Mouse (Mus musculus): Measurements from ENCODE around the gene Ryr1. TPM values are rescaled to one million over a fixed set of nuclear protein-coding genes. Genes with fewer than 3 reads are reported as not detected.
A peak's percentile ranks its signal among the peaks of the same experiment; 100 is the strongest.

The Ryr1 gene
- polyA plus RNA-seq, 1 experiment from 2014 or later, result 5.2 TPM

- H3K4me1 ChIP-seq, result peaks cover 26% of the 10 kb centered on the region
- WGBS, result 2% methylated on average over 26 of the region's 26 CpGs
- no peaks in the 10 kb centered on the region for H3K27me3 ChIP-seq
- H3K27ac ChIP-seq, result peak overlapping the region; percentile 58; the same call in 1 of the 2 replicates
- peak; percentile 66 for ATAC-seq (ENCODE audit: low FRiP score)
- H3K9ac ChIP-seq, result peak overlapping the region; percentile 62
- peak overlapping the region; percentile 81 for H3K4me2 ChIP-seq (replicated peaks)
- 0 out of 2 replicates have a peak, but pooled peaks cover 2% of the 10 kb centered on the region for H3K9me3 ChIP-seq (replicated peaks)
- no peaks in the 10 kb centered on the region for H3K36me3 ChIP-seq
- peak overlapping the region; percentile 39 for H3K4me3 ChIP-seq
These were observed 84.9 kb downstream of the Ryr1 start for GRCm38 (mm10) chr7:29039985-29040661.

GRCm38 (mm10) chr7:29039604-29039984, 85.4 kb downstream of the Ryr1 start:
- Histone ChIP-seq H3K36me3 (no peaks in the 10 kb centered on the region), H3K4me3 (peak overlapping the region; percentile 39), H3K4me1 (peaks cover 26% of the 10 kb centered on the region), H3K4me2 (replicated peaks) (peak overlapping the region; percentile 81), H3K9me3 (replicated peaks) (0 out of 2 replicates have a peak, but pooled peaks cover 2% of the 10 kb centered on the region), H3K9ac (peak overlapping the region; percentile 62), H3K27me3 (no peaks in the 10 kb centered on the region), H3K27ac (peak overlapping the region; percentile 58; the same call in 1 of the 2 replicates)
- WGBS, result 2% methylated on average over 11 of the region's 11 CpGs
- ATAC-seq (ENCODE audit: low FRiP score), result peak; percentile 71

- Histone ChIP-seq H3K9me3 (replicated peaks) (0 out of 2 replicates have a peak, but pooled peaks cover 2% of the 10 kb centered on the region), H3K36me3 (no peaks in the 10 kb centered on the region), H3K9ac (no peak overlapping the region), H3K4me1 (peaks cover 9% of the 10 kb centered on the region), H3K4me3 (no peak overlapping the region), H3K27ac (no peak overlapping the region), H3K27me3 (no peaks in the 10 kb centered on the region), H3K4me2 (replicated peaks) (no peak overlapping the region)
- WGBS, result 83% methylated on average over 6 of the region's 6 CpGs
- ATAC-seq (ENCODE audit: low FRiP score), result no peak
These were observed 87.7 kb downstream of the Ryr1 start for GRCm38 (mm10) chr7:29037261-29037660.

- no peak overlapping the region for H3K9ac ChIP-seq
- WGBS, result 81% methylated on average over 5 of the region's 5 CpGs
- no peaks in the 10 kb centered on the region for H3K36me3 ChIP-seq
- ATAC-seq (ENCODE audit: low FRiP score), result no peak
- H3K4me1 ChIP-seq, result no peaks in the 10 kb centered on the region
- H3K9me3 ChIP-seq (replicated peaks), result 0 out of 2 replicates have a peak, but pooled peaks cover 2% of the 10 kb centered on the region
- H3K27ac ChIP-seq, result no peak overlapping the region
- H3K4me3 ChIP-seq, result no peak overlapping the region
- no peak overlapping the region for H3K4me2 ChIP-seq (replicated peaks)
- H3K27me3 ChIP-seq, result no peaks in the 10 kb centered on the region
These were observed 92.3 kb downstream of the Ryr1 start for GRCm38 (mm10) chr7:29032685-29033084.

DNA sequence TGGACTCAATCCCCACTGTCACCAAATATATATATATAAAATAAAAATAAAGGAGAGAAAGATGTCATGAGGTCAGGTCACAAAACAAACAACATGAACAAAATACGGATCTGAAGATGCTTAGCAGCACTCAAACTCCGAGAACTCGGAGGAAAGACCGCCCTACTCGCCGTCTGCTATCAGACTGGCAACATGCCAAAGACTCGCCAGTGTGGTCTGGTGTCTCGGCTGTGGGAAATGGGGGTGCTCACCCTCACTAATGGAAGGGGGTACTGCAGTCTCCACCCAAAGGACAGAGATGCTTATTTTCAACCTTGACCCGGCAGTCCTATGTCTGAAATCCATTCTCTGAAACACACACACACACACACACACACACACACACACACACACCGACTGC, 93.3 kb downstream of the Ryr1 start:
- H3K9me3 ChIP-seq (replicated peaks), result 0 out of 2 replicates have a peak, but pooled peaks cover 2% of the 10 kb centered on the region
- H3K27ac ChIP-seq, result no peak overlapping the region
- H3K9ac ChIP-seq, result no peak overlapping the region
- ATAC-seq (ENCODE audit: low FRiP score), result no peak
- H3K4me1 ChIP-seq, result no peaks in the 10 kb centered on the region
- no peak overlapping the region for H3K4me2 ChIP-seq (replicated peaks)
- WGBS, result 88% methylated on average over 10 of the region's 10 CpGs
- H3K4me3 ChIP-seq, result no peak overlapping the region
- no peaks in the 10 kb centered on the region for H3K36me3 ChIP-seq
- H3K27me3 ChIP-seq, result no peaks in the 10 kb centered on the region

GRCm38 (mm10) chr7:29029690-29030656, 95.0 kb downstream of the Ryr1 start:
- no peaks in the 10 kb centered on the region for H3K9me3 ChIP-seq (replicated peaks)
- H3K27me3 ChIP-seq, result no peaks in the 10 kb centered on the region
- H3K4me2 ChIP-seq (replicated peaks), result no peak overlapping the region
- 90% methylated on average over 14 of the region's 14 CpGs for WGBS
- ATAC-seq (ENCODE audit: low FRiP score), result no peak
- H3K27ac ChIP-seq, result no peak overlapping the region
- H3K4me1 ChIP-seq, result no peaks in the 10 kb centered on the region
- no peaks in the 10 kb centered on the region for H3K36me3 ChIP-seq
- no peak overlapping the region for H3K4me3 ChIP-seq
- no peak overlapping the region for H3K9ac ChIP-seq

DNA sequence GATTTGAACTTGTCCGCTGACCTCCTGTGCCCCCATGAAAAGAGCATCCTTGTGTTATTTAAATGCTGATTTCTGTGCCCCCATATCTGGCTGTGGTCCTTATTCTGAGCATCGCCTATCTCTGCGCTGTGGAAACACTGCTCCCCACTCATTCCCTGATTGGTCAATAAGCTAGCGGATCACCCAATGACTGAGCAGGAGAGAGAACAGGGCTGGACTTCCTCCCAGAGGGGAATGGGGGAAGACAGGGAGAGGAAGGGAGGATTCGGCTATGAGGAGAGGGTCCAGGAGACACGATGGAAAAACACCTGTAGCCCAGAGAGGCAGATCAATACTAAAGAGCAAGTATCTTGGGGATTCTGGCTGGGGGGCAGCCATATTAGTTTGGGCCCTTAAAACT, 96.2 kb downstream of the Ryr1 start:
- no peaks in the 10 kb centered on the region for H3K9me3 ChIP-seq (replicated peaks)

DNA sequence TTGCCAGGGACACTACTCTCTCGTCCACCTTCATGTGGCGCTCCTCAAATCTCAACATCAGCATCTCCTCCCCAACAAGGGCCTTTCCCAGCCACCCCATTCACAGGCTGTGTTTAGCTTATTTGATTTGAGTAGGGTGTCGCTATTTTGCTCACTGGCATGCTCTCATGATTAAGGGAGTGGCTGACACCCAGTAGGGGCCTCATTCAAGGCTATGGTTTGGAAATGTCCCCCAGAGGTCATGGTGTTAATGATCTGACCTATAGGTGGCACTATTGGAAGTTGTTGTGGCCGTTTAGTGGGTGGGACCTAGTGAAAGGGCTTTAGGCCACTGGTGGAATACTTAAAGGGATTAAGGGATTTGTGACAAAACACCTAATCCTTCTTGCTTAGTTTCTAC, 98.2 kb downstream of the Ryr1 start:
- Histone ChIP-seq H3K36me3 (no peaks in the 10 kb centered on the region), H3K4me1 (no peaks in the 10 kb centered on the region), H3K9me3 (replicated peaks) (no peaks in the 10 kb centered on the region), H3K9ac (no peak overlapping the region), H3K4me3 (no peak overlapping the region), H3K27ac (no peak overlapping the region), H3K27me3 (no peaks in the 10 kb centered on the region), H3K4me2 (replicated peaks) (no peak overlapping the region)
- 83% methylated on average over 4 of the region's 4 CpGs for whole genome bisulfite sequencing
- ATAC-seq (ENCODE audit: low FRiP score), result no peak

More for the DNA sequence above, 96.2 kb downstream of the Ryr1 start:
- WGBS, result 86% methylated on average over 6 of the region's 6 CpGs
- Histone ChIP-seq H3K4me3 (no peak overlapping the region), H3K4me2 (replicated peaks) (no peak overlapping the region), H3K27me3 (no peaks in the 10 kb centered on the region), H3K36me3 (no peaks in the 10 kb centered on the region), H3K27ac (no peak overlapping the region), H3K4me1 (no peaks in the 10 kb centered on the region), H3K9ac (no peak overlapping the region)
- no peak for ATAC-seq (ENCODE audit: low FRiP score)

DNA sequence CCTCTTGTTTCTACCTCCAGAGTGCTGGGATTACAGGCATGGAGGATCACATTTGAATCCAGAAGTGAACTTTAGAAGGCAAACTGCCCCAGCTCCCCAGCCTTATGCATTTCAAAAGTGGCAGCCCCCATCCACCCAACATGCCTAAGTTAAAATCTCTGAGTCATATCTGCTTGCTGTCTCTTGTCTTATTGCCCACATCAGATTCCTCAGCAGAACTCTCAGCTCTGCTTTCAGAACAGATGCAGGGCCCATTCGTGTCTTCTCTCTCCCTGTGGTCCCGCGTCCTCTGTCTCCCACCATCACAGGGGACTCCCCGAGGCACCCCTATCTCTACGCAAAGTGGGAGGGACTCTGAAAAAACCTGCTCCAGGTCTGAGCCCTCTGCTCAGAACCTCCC, 98.8 kb downstream of the Ryr1 start:
- Histone ChIP-seq H3K4me2 (replicated peaks) (no peak overlapping the region), H3K27ac (no peak overlapping the region), H3K36me3 (no peaks in the 10 kb centered on the region), H3K4me1 (no peaks in the 10 kb centered on the region), H3K9me3 (replicated peaks) (no peaks in the 10 kb centered on the region), H3K27me3 (peaks cover 3% of the 10 kb centered on the region), H3K4me3 (no peak overlapping the region), H3K9ac (no peak overlapping the region)
- no peak for ATAC-seq (ENCODE audit: low FRiP score)
- 91% methylated on average over 5 of the region's 5 CpGs for WGBS

DNA sequence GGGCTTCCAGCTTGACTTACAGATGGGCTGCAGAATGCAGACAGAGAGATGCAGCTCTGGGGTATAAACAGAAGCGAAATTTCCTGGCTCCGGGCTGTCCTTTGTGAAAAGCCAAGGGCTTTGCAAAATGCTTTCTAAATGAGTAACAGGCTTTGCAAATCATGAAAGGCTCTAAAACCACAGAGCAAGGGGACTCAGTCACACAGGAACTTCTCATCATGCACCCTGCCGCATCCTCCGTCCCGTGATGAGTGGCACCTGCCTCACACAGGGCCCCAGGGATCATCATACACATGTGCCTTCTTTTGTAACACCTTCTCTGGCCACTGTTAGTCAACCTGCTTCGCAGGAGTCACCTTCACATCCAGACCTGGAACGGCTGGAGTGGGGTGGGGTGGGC, 99.4 kb downstream of the Ryr1 start:
- no peaks in the 10 kb centered on the region for H3K36me3 ChIP-seq
- no peaks in the 10 kb centered on the region for H3K4me1 ChIP-seq
- no peak overlapping the region for H3K4me3 ChIP-seq
- 73% methylated on average over 7 of the region's 7 CpGs for WGBS
- H3K27ac ChIP-seq, result no peak overlapping the region
- H3K27me3 ChIP-seq, result peaks cover 9% of the 10 kb centered on the region
- H3K9ac ChIP-seq, result no peak overlapping the region
- no peak for ATAC-seq (ENCODE audit: low FRiP score)
- H3K9me3 ChIP-seq (replicated peaks), result no peaks in the 10 kb centered on the region
- H3K4me2 ChIP-seq (replicated peaks), result no peak overlapping the region

GRCm38 (mm10) chr7:29023514-29023913, 101.5 kb downstream of the Ryr1 start:
- Histone ChIP-seq H3K4me1 (peaks cover 8% of the 10 kb centered on the region), H3K4me2 (replicated peaks) (no peak overlapping the region), H3K9ac (no peak overlapping the region), H3K27me3 (peaks cover 30% of the 10 kb centered on the region), H3K9me3 (replicated peaks) (no peaks in the 10 kb centered on the region), H3K27ac (no peak overlapping the region), H3K36me3 (no peaks in the 10 kb centered on the region), H3K4me3 (no peak overlapping the region)
- 88% methylated on average over 8 of the region's 8 CpGs for WGBS
- no peak for ATAC-seq (ENCODE audit: low FRiP score)

DNA sequence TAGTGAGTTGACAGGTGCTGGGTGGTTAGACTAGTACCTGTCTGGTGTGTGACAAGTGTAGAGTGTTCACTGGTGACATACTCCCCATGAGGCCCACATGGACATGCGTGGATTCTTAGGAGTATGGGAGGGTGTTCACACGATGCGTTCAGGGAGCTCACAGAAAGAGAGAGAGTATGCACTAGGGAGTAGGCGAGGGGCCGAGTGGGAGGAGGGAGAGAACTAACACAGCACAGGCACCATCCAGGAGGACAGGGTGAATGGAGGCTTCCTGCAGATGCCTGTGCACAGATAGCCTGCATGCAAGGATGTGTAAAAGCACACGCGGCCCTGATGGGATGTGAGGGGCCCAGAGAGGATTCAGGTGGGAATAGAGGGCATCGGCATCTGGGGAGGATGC, 102.5 kb downstream of the Ryr1 start:
- 86% methylated on average over 8 of the region's 8 CpGs for WGBS
- H3K4me3 ChIP-seq, result no peak overlapping the region
- peaks cover 40% of the 10 kb centered on the region for H3K27me3 ChIP-seq
- peaks cover 8% of the 10 kb centered on the region for H3K4me1 ChIP-seq
- no peak overlapping the region for H3K9ac ChIP-seq
- no peaks in the 10 kb centered on the region for H3K36me3 ChIP-seq
- no peak overlapping the region for H3K4me2 ChIP-seq (replicated peaks)
- ATAC-seq (ENCODE audit: low FRiP score), result no peak
- H3K27ac ChIP-seq, result no peak overlapping the region
- H3K9me3 ChIP-seq (replicated peaks), result no peaks in the 10 kb centered on the region
